Mouse (Mus musculus) kidney, embryonic 16.5 days (tissue): ENCODE measurements around the gene Cdk17. TPM values are rescaled to one million over a fixed set of nuclear protein-coding genes. Genes with fewer than 3 reads are reported as not detected.

Experiments
- ATAC-seq: fragments of 200-750 bp; cut with Nextera tagmentation; 2 replicates; pipeline ENCODE4 v1.8.0; 2017; ENCODE audit warnings: moderate TSS enrichment; ENCODE audit not compliant: low FRiP score, low TSS enrichment
- H3K27ac ChIP-seq: fragments of 300-500 bp; sonication (generic); 2 replicates; pipeline ENCODE4 v1.5.1; 2014; ENCODE audit warnings: low read length
- H3K27me3 ChIP-seq: fragments of 300-500 bp; sonication (generic); 2 replicates; pipeline ENCODE4 v1.6.1; 2014; ENCODE audit warnings: low read length, control low read depth, mixed read lengths; ENCODE audit not compliant: insufficient read depth
- H3K36me3 ChIP-seq: fragments of 300-500 bp; sonication (generic); 2 replicates; pipeline ENCODE4 v1.6.1; 2014; ENCODE audit warnings: low read length, control low read depth, mixed read lengths; ENCODE audit not compliant: insufficient read depth
- H3K4me1 ChIP-seq: fragments of 300-500 bp; sonication (generic); 2 replicates; pipeline ENCODE4 v1.6.1; 2014; ENCODE audit warnings: low read length, control low read depth, mixed read lengths; ENCODE audit not compliant: insufficient read depth
- H3K4me2 ChIP-seq: fragments of 300-500 bp; sonication (generic); replicated peaks from 2 replicates; pipeline ENCODE4 v1.6.1; 2014; ENCODE audit warnings: low read depth, low read length
- H3K4me3 ChIP-seq: fragments of 300-500 bp; sonication (generic); 2 replicates; pipeline ENCODE4 v1.5.1; 2014; ENCODE audit warnings: mild to moderate bottlenecking, low read length
- H3K9ac ChIP-seq: fragments of 300-500 bp; sonication (generic); replicated peaks from 2 replicates; pipeline ENCODE4 v1.6.1; 2014; ENCODE audit warnings: low read length
- H3K9me3 ChIP-seq: fragments of 300-500 bp; sonication (generic); 2 replicates; pipeline ENCODE4 v1.6.1; 2016; ENCODE audit warnings: low read length, control low read depth
- WGBS: fragments of 180-500 bp; shearing (Covaris S2); extraction: QIAGEN DNeasy Blood & Tissue Kit; methylation state at CpG from one replicate; pipeline ENCODE4 v1.1.7; 2014; 5-methylcytosine and 5-hydroxymethylcytosine counted together
- polyA plus RNA-seq: library from polyadenylated mRNA; unstranded; fragments of >200 nt; fragmentation: Nextera tagmentation; extraction: Ambion mirVana; gene quantifications from 2 replicates; pipeline ENCODE4 v1.2.1, GENCODE M21; 2015

Cdk17 gene
- polyA plus RNA-seq: 12.8 and 14.6 TPM in 2 replicates

GRCm38 (mm10) chr10:93160807-93161510 is at the start of gene Cdk17:
Gene Cdk17 (plus strand): TSS chr10:93160875.
- no peaks in the 10 kb centered on the region for H3K36me3 ChIP-seq

GRCm38 (mm10) chr10:93111412-93111811 is 49.3 kb upstream of the Cdk17 start:
- no peaks in the 10 kb centered on the region for H3K9me3 ChIP-seq
- H3K9ac ChIP-seq: no peak overlapping the region
- H3K4me2 ChIP-seq: no peak overlapping the region
- H3K36me3 ChIP-seq: no peaks in the 10 kb centered on the region
- H3K4me1 ChIP-seq: no peaks in the 10 kb centered on the region
- H3K27me3 ChIP-seq: no peaks in the 10 kb centered on the region
- 0 out of 2 replicates have a peak, but pooled peaks have one; percentile 19 for ATAC-seq
- H3K4me3 ChIP-seq: no peak overlapping the region
- no peak overlapping the region for H3K27ac ChIP-seq
- WGBS: 57% methylated on average over 8 of the region's 8 CpGs

More at GRCm38 (mm10) chr10:93160807-93161510, at the start of gene Cdk17:
- 0% methylated on average over 48 of the region's 97 CpGs for WGBS
- H3K4me2 ChIP-seq: peak within 1 kb of the TSS; percentile 63
- H3K27me3 ChIP-seq: no peaks in the 10 kb centered on the region
- peak within 1 kb of the TSS; percentile 96 for H3K4me3 ChIP-seq
- H3K4me1 ChIP-seq: peaks cover 29% of the 10 kb centered on the region
- peak within 1 kb of the TSS; percentile 97 for H3K9ac ChIP-seq
- peak; percentile 82 for ATAC-seq
- H3K27ac ChIP-seq: peak within 1 kb of the TSS; percentile 99
- H3K9me3 ChIP-seq: no peaks in the 10 kb centered on the region

- Histone ChIP-seq H3K9ac (no peak overlapping the region), H3K4me3 (no peak overlapping the region), H3K36me3 (no peaks in the 10 kb centered on the region), H3K27me3 (no peaks in the 10 kb centered on the region), H3K9me3 (no peaks in the 10 kb centered on the region), H3K27ac (no peak overlapping the region), H3K4me2 (no peak overlapping the region), H3K4me1 (no peaks in the 10 kb centered on the region)
- WGBS: 94% methylated on average over 6 of the region's 6 CpGs
- no peak for ATAC-seq
These were observed 48.7 kb upstream of the Cdk17 start for GRCm38 (mm10) chr10:93112021-93112420.

- no peaks in the 10 kb centered on the region for H3K36me3 ChIP-seq
- no peaks in the 10 kb centered on the region for H3K4me1 ChIP-seq
- H3K9me3 ChIP-seq: 0 out of 2 replicates have a peak, but pooled peaks cover 2% of the 10 kb centered on the region
- no peak overlapping the region for H3K4me2 ChIP-seq
- no peak for ATAC-seq
- no peak overlapping the region for H3K9ac ChIP-seq
- H3K27ac ChIP-seq: no peak overlapping the region
- no peaks in the 10 kb centered on the region for H3K27me3 ChIP-seq
- 82% methylated on average over 8 of the region's 8 CpGs for WGBS
- H3K4me3 ChIP-seq: no peak overlapping the region
These were observed 46.7 kb upstream of the Cdk17 start for GRCm38 (mm10) chr10:93113968-93114367.

GRCm38 (mm10) chr10:93114782-93115181 is 45.9 kb upstream of the Cdk17 start:
- Histone ChIP-seq H3K4me1 (no peaks in the 10 kb centered on the region), H3K9ac (no peak overlapping the region), H3K4me2 (no peak overlapping the region), H3K4me3 (no peak overlapping the region), H3K9me3 (0 out of 2 replicates have a peak, but pooled peaks cover 2% of the 10 kb centered on the region), H3K27me3 (no peaks in the 10 kb centered on the region), H3K36me3 (no peaks in the 10 kb centered on the region), H3K27ac (no peak overlapping the region)
- 74% methylated on average over 1 of the region's 1 CpGs for WGBS
- no peak for ATAC-seq

GRCm38 (mm10) chr10:93115743-93116142 is 44.9 kb upstream of the Cdk17 start:
- WGBS: 96% methylated on average over 1 of the region's 1 CpGs

GRCm38 (mm10) chr10:93116636-93117035 is 44.0 kb upstream of the Cdk17 start:
- no peak overlapping the region for H3K9ac ChIP-seq
- no peaks in the 10 kb centered on the region for H3K4me1 ChIP-seq
- H3K9me3 ChIP-seq: 0 out of 2 replicates have a peak, but pooled peaks cover 2% of the 10 kb centered on the region
- 67% methylated on average over 3 of the region's 3 CpGs for WGBS
- no peak for ATAC-seq
- no peak overlapping the region for H3K4me3 ChIP-seq
- no peak overlapping the region for H3K4me2 ChIP-seq
- no peaks in the 10 kb centered on the region for H3K27me3 ChIP-seq
- no peaks in the 10 kb centered on the region for H3K36me3 ChIP-seq
- H3K27ac ChIP-seq: no peak overlapping the region

More at GRCm38 (mm10) chr10:93115743-93116142, 44.9 kb upstream of the Cdk17 start:
- no peak overlapping the region for H3K4me2 ChIP-seq
- H3K9ac ChIP-seq: no peak overlapping the region
- no peaks in the 10 kb centered on the region for H3K27me3 ChIP-seq
- H3K9me3 ChIP-seq: 0 out of 2 replicates have a peak, but pooled peaks cover 2% of the 10 kb centered on the region
- no peak for ATAC-seq
- H3K4me3 ChIP-seq: no peak overlapping the region
- no peaks in the 10 kb centered on the region for H3K36me3 ChIP-seq
- no peak overlapping the region for H3K27ac ChIP-seq
- H3K4me1 ChIP-seq: no peaks in the 10 kb centered on the region

GRCm38 (mm10) chr10:93119809-93120208 is 40.9 kb upstream of the Cdk17 start:
- Histone ChIP-seq H3K4me3 (no peak overlapping the region), H3K4me2 (no peak overlapping the region), H3K9ac (no peak overlapping the region), H3K27ac (no peak overlapping the region), H3K36me3 (no peaks in the 10 kb centered on the region), H3K27me3 (no peaks in the 10 kb centered on the region), H3K9me3 (0 out of 2 replicates have a peak, but pooled peaks cover 2% of the 10 kb centered on the region), H3K4me1 (no peaks in the 10 kb centered on the region)
- ATAC-seq: no peak
- 81% methylated on average over 5 of the region's 5 CpGs for WGBS

GRCm38 (mm10) chr10:93121262-93121860 is 39.3 kb upstream of the Cdk17 start:
- no peak overlapping the region for H3K27ac ChIP-seq
- WGBS: 96% methylated on average over 6 of the region's 6 CpGs
- no peak overlapping the region for H3K4me2 ChIP-seq
- no peak overlapping the region for H3K9ac ChIP-seq
- H3K4me1 ChIP-seq: no peaks in the 10 kb centered on the region
- no peaks in the 10 kb centered on the region for H3K27me3 ChIP-seq
- no peak for ATAC-seq
- H3K36me3 ChIP-seq: no peaks in the 10 kb centered on the region
- H3K4me3 ChIP-seq: no peak overlapping the region
- H3K9me3 ChIP-seq: 0 out of 2 replicates have a peak, but pooled peaks cover 2% of the 10 kb centered on the region
